Mouse (Mus musculus): ENCODE data around the gene Efcab11.

DNA sequence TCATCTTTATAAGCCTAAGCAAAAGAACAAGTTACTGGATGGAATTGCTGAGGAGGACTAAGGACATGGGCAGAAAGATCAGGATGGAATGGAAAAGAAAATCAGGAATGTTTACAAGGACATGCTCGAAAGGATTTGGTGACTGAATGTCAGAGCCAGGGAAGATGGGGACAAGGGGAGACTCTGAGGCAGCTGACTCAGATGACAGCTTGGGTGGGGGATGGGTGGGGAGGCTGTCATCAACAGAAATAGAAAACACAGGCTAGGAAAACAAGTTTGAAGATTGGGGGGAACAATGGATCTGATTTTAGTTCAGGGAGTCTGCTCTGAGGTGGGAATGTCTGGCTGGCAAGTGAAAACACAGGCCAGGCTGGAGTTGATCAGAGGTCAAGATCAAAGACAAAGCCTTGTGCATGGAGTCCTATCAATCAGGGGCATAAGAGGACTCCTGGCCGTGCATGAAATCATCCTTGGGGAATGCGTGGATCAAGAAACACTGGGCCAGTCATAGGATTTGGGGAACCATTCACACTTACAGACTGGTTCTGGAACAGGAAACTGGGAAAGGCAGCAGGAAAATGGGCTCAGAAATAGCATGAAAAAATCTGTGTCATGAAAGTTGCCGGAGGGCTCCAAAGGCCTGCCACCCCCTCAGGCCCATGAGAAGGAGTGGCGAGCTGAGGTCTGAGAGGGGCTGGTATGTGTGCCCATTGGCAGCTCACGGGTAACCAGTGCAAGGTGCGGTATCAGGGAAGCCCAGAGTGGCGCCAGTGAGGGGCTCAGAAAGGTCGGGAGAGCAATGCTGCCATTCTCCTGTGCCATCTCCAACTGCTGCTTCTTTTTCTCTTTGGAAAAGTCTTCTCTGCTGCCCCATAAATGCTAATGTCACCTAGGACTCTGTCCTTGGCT lies 168.9 kb downstream of the Efcab11 start:
- TF ChIP-seq EP300 (IDR thresholded peaks at IDR 0.05; ENCODE audit: low read length) (no peak), CTCF (conservative IDR thresholded peaks at IDR 0.05 in 1 of 2, IDR thresholded peaks at IDR 0.05 in 1 of 2; ENCODE audit: low read depth in 2 of 2, low read length in 2 of 2) (no peak), POLR2A (IDR thresholded peaks at IDR 0.05; ENCODE audit: low read depth, low read length) (no peak), TBP (conservative IDR thresholded peaks at IDR 0.05; ENCODE audit: low read depth, low read length) (no peak), RAD21 (IDR thresholded peaks at IDR 0.05; ENCODE audit: low read depth, low read length) (no peak), USF2 (conservative IDR thresholded peaks at IDR 0.05; ENCODE audit: low read depth, low read length) (no peak), CHD2 (IDR thresholded peaks at IDR 0.05; ENCODE audit: low read length) (no peak), POLR2AphosphoS2 (IDR thresholded peaks at IDR 0.05; ENCODE audit: low read depth, low read length) (no peak), TCF12 (IDR thresholded peaks at IDR 0.05; ENCODE audit: low read depth, low read length) (no peak), KAT2A (IDR thresholded peaks at IDR 0.05; ENCODE audit: insufficient replicate concordance, low read length) (no peak)
